Mouse (Mus musculus) E14TG2a.4 (cell line): ENCODE results near the gene Adarb1.
"Not testable (repeated sequence)": the region's sequence is repeated elsewhere in the genome, so short reads cannot be mapped to it uniquely, and the experiment has no call there.

ENCODE experiments used
- H3K27me3 ChIP-seq: 2 replicates; pipeline ENCODE4 v1.6.1; 2014; ENCODE audit warnings: low read length, control low read depth; ENCODE audit not compliant: insufficient read depth
- H3K36me3 ChIP-seq: 2 replicates; pipeline ENCODE4 v1.6.1; 2014; ENCODE audit warnings: low read length, control low read depth; ENCODE audit not compliant: insufficient read depth
- H3K4me1 ChIP-seq: replicated peaks from 2 replicates; pipeline ENCODE4 v1.6.1; 2014; ENCODE audit warnings: low read depth, low read length, control low read depth
- H3K4me3 ChIP-seq: replicated peaks from 2 replicates; pipeline ENCODE4 v1.5.1; 2014; ENCODE audit warnings: mild to moderate bottlenecking, low read length
- H3K9me3 ChIP-seq: 2 replicates; pipeline ENCODE4 v1.6.1; 2014; ENCODE audit warnings: low read length, control low read depth
- CTCF ChIP-seq: conservative IDR thresholded peaks from 2 replicates; pipeline ENCODE4 v1.5.1; 2014; ENCODE audit warnings: low read length
- NANOG ChIP-seq: IDR thresholded peaks from 2 replicates; pipeline ENCODE4 v1.6.1; 2014; ENCODE audit warnings: borderline replicate concordance, low read length, mixed read lengths
- POU5F1 ChIP-seq: IDR thresholded peaks from 2 replicates; pipeline ENCODE4 v1.6.1; 2014; ENCODE audit warnings: low read length, borderline replicate concordance

The Adarb1 gene

DNA sequence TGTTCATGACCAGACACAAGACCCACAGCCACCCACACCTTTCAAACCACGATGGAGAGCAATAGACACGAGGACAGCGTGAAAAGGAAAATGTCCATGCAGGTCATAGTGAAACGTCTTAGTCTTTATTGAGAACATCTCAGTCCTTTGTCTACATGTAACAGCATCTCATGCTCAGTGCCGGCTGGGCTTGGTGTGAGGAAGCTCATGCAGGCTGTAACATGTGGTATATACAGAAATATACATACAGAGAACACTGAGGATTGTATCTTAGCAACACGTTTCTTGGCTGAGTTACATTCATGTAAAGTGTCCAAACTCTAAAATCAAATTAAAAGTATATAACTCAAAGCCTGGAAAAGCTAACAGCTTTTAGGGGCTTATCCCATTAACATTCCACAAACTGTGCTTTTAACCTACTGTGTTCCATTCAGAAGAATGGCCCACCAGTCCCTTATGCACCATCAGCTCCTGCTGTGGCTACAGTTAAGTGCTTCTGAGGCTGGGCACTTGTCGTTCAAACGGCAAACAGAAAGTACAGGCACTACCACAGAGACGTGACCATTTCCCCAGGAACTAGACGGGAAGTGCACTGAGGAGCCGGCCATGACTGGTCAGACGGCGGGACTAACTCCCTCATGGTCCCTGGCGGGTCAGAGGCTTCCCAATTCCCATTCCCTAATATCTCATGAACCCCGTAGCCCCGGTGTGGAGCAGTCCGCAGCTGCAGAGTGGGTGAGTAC lies 127.3 kb downstream of the Adarb1 start:
- Histone ChIP-seq H3K36me3 (no peaks in the 10 kb centered on the region; the same call in 1 of the 2 replicates), H3K9me3 (no peaks in the 10 kb centered on the region)
- TF ChIP-seq CTCF (no peak), POU5F1 (no peak), NANOG (no peak)

GRCm38 (mm10) chr10:77289559-77289958 lies 128.5 kb downstream of the Adarb1 start:
- H3K4me3 ChIP-seq: no peak overlapping the region
- no peaks in the 10 kb centered on the region for H3K27me3 ChIP-seq
- H3K36me3 ChIP-seq: no peaks in the 10 kb centered on the region; the same call in 1 of the 2 replicates
- peaks cover 10% of the 10 kb centered on the region; the same call in 1 of the 2 replicates for H3K4me1 ChIP-seq
- no peaks in the 10 kb centered on the region for H3K9me3 ChIP-seq
- TF ChIP-seq CTCF (no peak), POU5F1 (no peak), NANOG (no peak)

More for the DNA sequence above, 127.3 kb downstream of the Adarb1 start:
- Histone ChIP-seq H3K4me1 (peaks cover 19% of the 10 kb centered on the region; the same call in 1 of the 2 replicates), H3K27me3 (no peaks in the 10 kb centered on the region), H3K4me3 (no peak overlapping the region)

DNA sequence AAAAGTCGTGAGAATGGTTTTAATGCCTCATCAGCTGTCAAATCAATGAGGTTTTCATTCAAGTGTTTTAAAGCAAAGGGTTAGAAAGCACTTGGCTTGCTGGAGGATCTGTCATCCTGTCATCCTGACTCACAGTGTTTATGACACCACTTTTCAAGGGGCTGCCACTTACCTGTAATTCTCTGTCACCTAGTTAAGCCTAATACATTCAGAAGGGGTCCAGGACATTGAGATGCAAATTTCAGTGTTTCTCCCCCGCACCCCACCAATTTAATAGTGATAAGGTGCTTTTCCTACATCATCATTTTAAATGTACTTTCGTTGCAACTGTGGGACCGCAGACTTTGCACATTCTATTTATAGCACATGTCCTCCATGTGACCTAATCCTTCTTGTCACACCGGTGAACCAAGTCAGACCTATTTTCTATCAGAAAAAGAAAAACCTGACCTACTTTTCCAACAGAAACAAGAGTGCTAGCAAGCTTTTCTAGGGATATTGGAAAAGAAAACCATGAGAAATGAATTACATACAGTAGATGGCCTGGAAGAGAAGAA lies 129.4 kb downstream of the Adarb1 start:
- Histone ChIP-seq H3K27me3 (no peaks in the 10 kb centered on the region), H3K4me1 (peaks cover 7% of the 10 kb centered on the region; the same call in 1 of the 2 replicates), H3K36me3 (no peaks in the 10 kb centered on the region; the same call in 1 of the 2 replicates), H3K4me3 (no peak overlapping the region), H3K9me3 (no peaks in the 10 kb centered on the region)
- no peak for TF ChIP-seq POU5F1
- TF ChIP-seq CTCF: no peak
- TF ChIP-seq NANOG: no peak

DNA sequence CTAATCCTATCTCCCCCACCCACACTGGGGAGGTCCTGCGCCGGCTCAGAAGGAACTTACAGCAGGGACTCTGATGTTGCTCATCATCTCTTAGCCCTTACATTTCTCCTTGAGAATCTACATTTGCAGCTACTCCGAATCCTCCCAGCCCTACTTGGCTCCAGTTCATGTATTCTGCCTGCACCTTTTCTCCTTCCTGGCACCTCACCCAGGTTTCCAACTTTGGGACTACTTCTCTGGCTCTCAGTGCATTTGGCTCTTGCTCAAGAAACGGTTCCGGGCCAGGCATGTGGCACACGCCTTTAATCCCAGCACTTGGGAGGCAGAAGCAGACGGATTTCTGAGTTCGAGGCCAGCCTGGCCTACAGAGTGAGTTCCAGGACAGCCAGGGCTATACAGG lies 130.4 kb downstream of the Adarb1 start:
- TF ChIP-seq POU5F1: no peak
- no peak for TF ChIP-seq NANOG
- TF ChIP-seq CTCF: no peak
- Histone ChIP-seq H3K4me1 (peaks cover 7% of the 10 kb centered on the region; the same call in 1 of the 2 replicates), H3K27me3 (no peaks in the 10 kb centered on the region), H3K36me3 (no peaks in the 10 kb centered on the region), H3K4me3 (no peak overlapping the region), H3K9me3 (no peaks in the 10 kb centered on the region)

- TF ChIP-seq POU5F1: no peak
- TF ChIP-seq NANOG: no peak
- TF ChIP-seq CTCF: no peak
- peaks cover 7% of the 10 kb centered on the region for H3K27me3 ChIP-seq
- H3K9me3 ChIP-seq: no peaks in the 10 kb centered on the region
- H3K4me1 ChIP-seq: no peaks in the 10 kb centered on the region
- H3K36me3 ChIP-seq: no peaks in the 10 kb centered on the region
- no peak overlapping the region for H3K4me3 ChIP-seq
These were observed 133.2 kb downstream of the Adarb1 start for GRCm38 (mm10) chr10:77284832-77285231.

GRCm38 (mm10) chr10:77282822-77283221 lies 135.2 kb downstream of the Adarb1 start:
- Histone ChIP-seq H3K4me3 (no peak overlapping the region), H3K4me1 (no peaks in the 10 kb centered on the region), H3K36me3 (no peaks in the 10 kb centered on the region), H3K27me3 (peaks cover 10% of the 10 kb centered on the region), H3K9me3 (no peaks in the 10 kb centered on the region)
- TF ChIP-seq POU5F1: no peak
- TF ChIP-seq NANOG: no peak
- peak; percentile 86 for TF ChIP-seq CTCF

DNA sequence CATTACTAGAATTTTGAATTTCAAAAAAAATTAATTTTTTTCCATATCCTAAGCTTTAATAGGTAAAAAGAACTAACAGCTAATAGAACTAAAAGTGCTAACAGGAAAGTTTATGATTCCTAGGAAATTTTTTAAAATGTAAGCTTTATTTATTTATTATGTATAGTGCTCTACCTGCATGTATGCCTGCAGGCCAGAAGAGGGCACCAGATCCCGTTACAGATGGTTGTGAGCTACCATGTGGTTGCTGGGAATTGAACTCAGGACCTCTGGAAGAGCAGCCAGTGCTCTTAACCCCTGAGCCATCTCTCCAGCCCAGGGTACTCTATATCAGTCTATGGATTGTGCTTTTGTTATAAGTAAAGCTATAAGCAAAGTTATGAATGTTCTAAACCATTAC lies 136.0 kb downstream of the Adarb1 start:
- H3K36me3 ChIP-seq, H3K27me3 ChIP-seq, H3K4me1 ChIP-seq, H3K9me3 ChIP-seq, H3K4me3 ChIP-seq: not testable (repeated sequence)
- peak; percentile 28 for TF ChIP-seq CTCF

DNA sequence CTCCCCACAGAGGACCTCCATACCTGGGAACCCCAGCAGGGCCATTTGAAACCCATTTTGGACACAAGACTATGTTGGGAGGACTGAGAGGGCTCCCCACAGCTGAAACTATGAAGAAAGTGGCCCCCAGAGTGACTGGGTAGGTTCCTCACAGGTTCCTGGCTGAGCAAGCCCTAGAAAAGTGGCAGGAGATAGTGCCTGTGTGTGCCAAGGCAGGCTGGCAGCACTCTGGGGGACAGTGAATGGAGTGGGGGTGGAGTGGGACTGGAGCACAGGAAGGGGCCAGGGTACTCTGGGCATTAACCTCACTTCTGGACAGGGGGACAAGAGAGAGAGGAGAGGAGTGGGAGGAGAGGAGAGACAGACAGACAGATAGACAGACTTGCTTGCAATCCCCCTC lies 144.3 kb downstream of the Adarb1 start:
- peaks cover 17% of the 10 kb centered on the region for H3K4me1 ChIP-seq
- peaks cover 11% of the 10 kb centered on the region; the same call in 1 of the 2 replicates for H3K27me3 ChIP-seq
- TF ChIP-seq NANOG: no peak
- peaks cover 14% of the 10 kb centered on the region for H3K36me3 ChIP-seq
- H3K4me3 ChIP-seq: no peak overlapping the region
- H3K9me3 ChIP-seq: peaks cover 4% of the 10 kb centered on the region
